Mouse (Mus musculus) midbrain, embryonic 10.5 days (tissue): ENCODE results near the gene Sh3bp1. TPM values are rescaled to one million over a fixed set of nuclear protein-coding genes. Genes with fewer than 3 reads are reported as not detected.

ENCODE experiments used
- microRNA-seq: library from miRNA; unstranded; fragments of <30 nt; microRNA quantifications from one replicate; pipeline ENCODE4, GENCODE M21; 2017
- polyA plus RNA-seq: library from polyadenylated mRNA; unstranded; fragments of >200 nt; fragmentation: Nextera tagmentation; extraction: Ambion mirVana; gene quantifications from 2 replicates; pipeline ENCODE4 v1.2.1, GENCODE M21; 2016

Sh3bp1 gene
- polyA plus RNA-seq, 1 experiment from 2014 or later: 18.7 TPM

Small RNAs within 50 kb of the gene (microRNA-seq; reads per million reads assigned to microRNA genes)
- gene Mir6955: not detected

Other genes with a start within 250 kb of the Sh3bp1 start
- 0.23 and 0.26 TPM in 2 replicates for gene Elfn2, start 181.0 kb upstream of the Sh3bp1 start, polyA plus RNA-seq
- 81.5 and 121 TPM in 2 replicates for gene Mfng, start 126.3 kb upstream of the Sh3bp1 start, polyA plus RNA-seq
- 2.6 TPM in 2 replicates for gene Card10, start 96.7 kb upstream of the Sh3bp1 start, polyA plus RNA-seq
- 12.9 and 14.3 TPM in 2 replicates for gene Cdc42ep1, start 57.1 kb upstream of the Sh3bp1 start, polyA plus RNA-seq
- not detected in 2 replicates for gene Lgals2, start 44.2 kb upstream of the Sh3bp1 start, polyA plus RNA-seq
- gene Gga1, start 22.6 kb upstream of the Sh3bp1 start, polyA plus RNA-seq: 47.1 and 52.8 TPM in 2 replicates
- gene Gm49510, start 101 bp upstream of the Sh3bp1 start, polyA plus RNA-seq: 0.12 TPM in 1 of 2 replicates, not detected in the other
- gene Pdxp, start 14.2 kb downstream of the Sh3bp1 start, polyA plus RNA-seq: 27.3 and 29.8 TPM in 2 replicates
- gene Lgals1, start 27.0 kb downstream of the Sh3bp1 start, polyA plus RNA-seq: 341 and 392 TPM in 2 replicates
- gene Nol12, start 35.2 kb downstream of the Sh3bp1 start, polyA plus RNA-seq: 62.7 and 71.2 TPM in 2 replicates
- 39.7 and 39.8 TPM in 2 replicates for gene Triobp, start 48.0 kb downstream of the Sh3bp1 start, polyA plus RNA-seq
- 421 and 499 TPM in 2 replicates for gene H1f0, start 128.7 kb downstream of the Sh3bp1 start, polyA plus RNA-seq
- not detected in 2 replicates for gene Galr3, start 142.1 kb downstream of the Sh3bp1 start, polyA plus RNA-seq
- 65.1 and 66.6 TPM in 2 replicates for gene Ankrd54, start 163.1 kb downstream of the Sh3bp1 start, polyA plus RNA-seq
- gene Eif3l, start 175.4 kb downstream of the Sh3bp1 start, polyA plus RNA-seq: 260 and 273 TPM in 2 replicates
- 5.2 and 7.1 TPM in 2 replicates for gene Micall1, start 209.1 kb downstream of the Sh3bp1 start, polyA plus RNA-seq
- gene Polr2f, start 241.2 kb downstream of the Sh3bp1 start, polyA plus RNA-seq: 344 and 395 TPM in 2 replicates
- 7.8 and 10.0 TPM in 2 replicates for gene 1700088E04Rik, start 241.5 kb downstream of the Sh3bp1 start, polyA plus RNA-seq